Mouse (Mus musculus): Measurements from ENCODE around the gene Stat5b.

Gene Stat5b

DNA sequence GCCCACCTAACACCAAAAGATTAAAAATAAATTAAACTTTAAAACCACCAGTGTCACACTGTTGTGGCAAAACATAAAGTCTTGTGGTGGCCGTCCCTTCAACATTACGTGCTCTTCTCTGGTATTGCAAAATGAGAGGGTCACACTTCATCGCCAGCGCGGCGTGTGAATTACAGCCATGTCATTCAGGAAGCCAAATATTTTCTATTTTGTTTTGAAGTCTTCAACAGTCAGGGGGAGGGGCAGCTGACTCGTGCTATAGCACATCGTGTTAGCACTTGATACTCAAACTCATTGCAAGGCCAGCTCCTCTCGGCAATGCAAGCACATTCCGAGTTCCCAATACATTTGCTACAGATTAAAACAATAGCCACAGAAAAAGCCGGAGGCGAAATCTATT is 9.7 kb downstream of the Stat5b start:
- no peak for DNase-seq (ENCODE audit: low spot score)

- DNase-seq (ENCODE audit: low spot score): no peak
Observed at GRCm38 (mm10) chr11:100839523-100839922, 11.0 kb downstream of the Stat5b start.

DNA sequence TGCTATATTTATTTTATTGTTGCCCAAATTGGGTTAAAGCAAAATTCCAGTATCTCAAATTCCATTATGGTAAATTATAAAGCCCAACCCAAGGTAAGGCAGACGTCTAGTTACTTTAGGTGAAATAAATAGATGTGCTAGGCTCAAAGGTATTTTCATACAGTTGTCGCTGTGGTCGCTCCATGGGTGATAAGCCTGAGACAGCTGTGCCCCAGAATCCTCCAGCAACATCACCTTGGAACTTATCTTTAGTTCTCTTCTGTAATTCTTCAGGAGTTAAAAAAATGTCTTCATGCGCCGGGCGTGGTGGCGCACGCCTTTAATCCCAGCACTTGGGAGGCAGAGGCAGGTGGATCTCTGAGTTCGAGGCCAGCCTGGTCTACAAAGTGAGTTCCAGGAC is 11.6 kb downstream of the Stat5b start:
- no peak for DNase-seq (ENCODE audit: low spot score)

- no peak for DNase-seq (ENCODE audit: low spot score)
Observed at GRCm38 (mm10) chr11:100836923-100837702, 13.4 kb downstream of the Stat5b start.

DNA sequence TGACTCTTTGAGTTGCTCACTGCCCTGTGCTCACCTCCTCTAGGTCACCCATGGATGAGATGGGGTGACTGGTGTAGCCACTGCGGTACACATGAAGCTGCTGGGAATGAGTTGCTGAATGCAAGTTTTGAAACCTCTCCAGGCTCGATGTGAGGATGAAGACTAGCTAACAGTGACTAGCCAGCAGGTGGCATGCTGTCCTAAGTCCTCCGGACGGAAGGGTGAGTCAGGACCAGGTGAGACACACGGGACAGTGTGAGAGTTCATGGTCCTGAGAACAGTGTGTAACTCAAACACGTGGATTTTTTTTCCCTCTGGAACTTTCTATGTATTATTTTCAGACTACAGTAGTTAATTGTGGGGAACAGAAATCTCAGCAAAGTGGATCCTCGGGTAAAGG is 17.1 kb downstream of the Stat5b start:
- DNase-seq (ENCODE audit: low spot score): peak; percentile 48

- no peak for DNase-seq (ENCODE audit: low spot score)
Observed at GRCm38 (mm10) chr11:100831396-100831795, 19.1 kb downstream of the Stat5b start.

DNA sequence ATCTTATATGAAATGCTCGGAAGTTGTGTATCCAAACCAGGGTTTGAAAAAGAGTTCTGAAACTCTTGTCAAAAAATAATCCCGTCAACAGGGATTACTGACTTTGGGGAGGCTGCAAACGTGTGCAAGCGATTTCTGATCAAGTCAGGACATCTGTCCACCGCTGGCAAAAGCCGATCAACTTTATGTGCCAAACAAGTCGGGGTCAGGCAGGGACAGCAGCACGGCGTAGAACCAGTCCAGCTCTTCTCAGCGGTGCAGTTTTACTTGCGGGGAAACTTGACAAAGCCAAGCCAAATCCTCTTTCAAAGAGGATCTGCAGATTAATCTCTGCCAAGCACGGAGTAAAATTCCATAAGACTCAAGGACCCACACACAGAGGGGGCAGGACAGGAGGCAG is 20.8 kb downstream of the Stat5b start:
- DNase-seq (ENCODE audit: low spot score): no peak

DNA sequence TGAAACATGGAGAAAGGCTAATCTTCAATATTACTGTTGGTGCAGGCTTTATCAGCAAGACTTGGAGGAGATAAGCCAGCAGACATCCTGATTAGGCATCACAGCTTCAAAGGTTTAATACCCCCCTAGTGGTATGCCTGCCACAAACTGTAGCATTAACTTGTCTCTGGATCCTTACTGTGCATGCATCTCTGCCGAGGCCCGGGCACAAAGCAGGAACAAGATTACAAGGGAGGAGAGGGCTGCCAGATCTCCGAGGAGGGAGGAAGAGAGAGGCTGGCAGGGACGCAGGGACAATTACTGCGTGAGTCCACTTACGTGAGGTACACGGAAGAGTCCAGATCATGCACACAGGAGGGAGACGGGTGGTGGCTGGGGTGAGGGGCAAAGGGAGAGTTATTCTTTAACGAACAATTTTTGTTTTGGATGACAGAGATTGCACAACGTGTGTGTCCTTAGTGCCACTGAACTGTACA is 21.8 kb downstream of the Stat5b start:
- DNase-seq (ENCODE audit: low spot score): no peak

- no peak for DNase-seq (ENCODE audit: low spot score)
Observed at GRCm38 (mm10) chr11:100826161-100826866, 24.2 kb downstream of the Stat5b start.

DNA sequence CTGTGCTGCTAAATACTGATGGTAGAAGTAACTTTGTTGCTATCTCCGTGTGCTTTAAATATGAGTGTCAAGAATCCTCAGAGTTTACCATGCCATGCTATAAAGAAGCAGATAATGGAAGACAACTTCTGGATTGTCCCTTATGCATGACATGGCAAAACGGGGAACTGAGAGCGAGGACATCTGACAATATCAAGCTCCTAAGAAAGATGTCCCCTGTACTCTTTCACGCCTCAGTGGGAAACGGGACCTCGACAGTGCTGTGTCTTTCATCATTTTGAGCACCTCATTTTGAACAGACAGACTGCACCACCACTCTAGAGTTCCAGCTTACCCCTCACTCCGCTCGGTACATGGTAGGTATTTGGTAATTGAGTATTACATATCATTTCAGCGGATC is 25.1 kb downstream of the Stat5b start:
- DNase-seq (ENCODE audit: low spot score): no peak

GRCm38 (mm10) chr11:100824496-100824895 is 26.0 kb downstream of the Stat5b start:
- no peak for DNase-seq (ENCODE audit: low spot score)

GRCm38 (mm10) chr11:100823543-100824313 is 26.8 kb downstream of the Stat5b start:
- DNase-seq (ENCODE audit: low spot score): no peak

DNA sequence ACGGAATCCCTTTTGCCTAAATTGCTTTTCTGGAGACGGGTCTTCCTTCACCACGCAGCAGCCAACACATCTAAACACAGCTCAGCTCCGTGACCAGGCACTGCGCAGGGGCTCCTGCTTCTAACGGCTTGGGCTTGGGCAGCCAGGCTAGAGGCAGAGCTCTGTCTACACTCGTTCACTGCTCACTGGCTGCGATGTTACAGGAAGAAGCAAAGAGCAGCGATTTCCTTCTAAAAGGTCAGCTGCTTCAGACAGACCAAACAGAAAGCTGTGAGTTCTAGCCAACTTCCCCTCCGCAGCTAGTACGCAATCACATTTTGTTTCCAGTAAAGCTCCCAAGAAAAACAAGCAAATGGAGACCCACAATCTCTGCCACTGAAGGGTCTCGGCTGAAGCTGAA is 28.2 kb downstream of the Stat5b start:
- peak; percentile 35 for DNase-seq (ENCODE audit: low spot score)

GRCm38 (mm10) chr11:100821605-100822220 is 28.8 kb downstream of the Stat5b start:
- DNase-seq (ENCODE audit: low spot score): no peak

DNA sequence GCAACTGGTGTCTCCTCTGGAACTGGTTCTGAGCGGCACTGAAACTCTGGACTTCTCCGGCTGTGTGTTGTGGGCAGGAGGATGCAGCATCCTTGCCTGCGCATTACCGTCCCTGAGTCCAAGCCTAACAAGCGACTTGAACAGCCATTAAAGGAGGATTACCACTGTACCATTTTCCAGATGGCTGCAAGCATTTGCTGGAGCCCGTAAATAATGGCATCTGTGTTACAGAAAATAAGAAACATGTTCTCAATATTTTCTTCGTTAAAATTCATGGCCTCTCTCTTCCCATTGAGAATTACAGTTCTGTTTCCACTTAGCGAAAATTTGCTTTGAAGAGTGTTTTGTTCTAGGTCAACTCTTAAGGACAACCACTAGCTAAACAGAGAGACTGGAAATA is 30.5 kb downstream of the Stat5b start:
- no peak for DNase-seq (ENCODE audit: low spot score)

DNA sequence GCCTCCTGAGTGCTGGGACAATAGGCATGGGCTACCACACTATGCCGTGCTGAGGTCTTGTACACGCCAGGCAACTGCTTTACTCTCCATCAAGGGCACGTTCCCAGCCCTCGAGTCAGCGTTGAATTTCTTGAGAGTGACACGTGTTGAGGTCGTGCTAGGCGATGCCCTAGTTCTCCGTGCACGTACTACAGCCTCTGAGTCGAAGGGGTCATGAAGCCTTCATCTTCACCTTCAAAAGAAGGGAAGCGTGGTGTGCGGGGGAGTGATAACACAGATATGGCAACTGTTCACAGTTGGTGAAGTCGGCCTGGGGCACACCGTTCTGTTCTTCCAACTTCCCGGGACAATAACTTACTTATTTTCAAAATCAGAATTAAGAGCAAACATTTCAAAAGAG is 30.9 kb downstream of the Stat5b start:
- no peak for DNase-seq (ENCODE audit: low spot score)

DNA sequence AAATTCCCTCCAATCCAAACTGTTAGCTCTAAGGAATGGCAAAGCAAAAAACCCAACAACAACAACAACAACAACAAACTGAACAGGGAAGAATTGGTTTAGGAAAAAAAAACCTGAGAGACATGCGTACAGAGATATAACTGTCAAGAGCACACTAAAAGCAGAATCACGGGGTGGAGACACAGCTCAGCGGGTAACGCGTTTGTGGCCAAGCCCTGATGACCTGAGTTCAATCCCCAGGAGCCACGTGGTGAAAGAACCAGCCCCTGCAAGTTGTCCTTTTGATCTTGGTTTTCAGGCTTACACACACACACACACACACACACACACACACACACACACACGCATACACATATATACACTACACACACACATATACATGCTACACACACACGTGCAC is 31.5 kb downstream of the Stat5b start:
- no peak for DNase-seq (ENCODE audit: low spot score)

DNA sequence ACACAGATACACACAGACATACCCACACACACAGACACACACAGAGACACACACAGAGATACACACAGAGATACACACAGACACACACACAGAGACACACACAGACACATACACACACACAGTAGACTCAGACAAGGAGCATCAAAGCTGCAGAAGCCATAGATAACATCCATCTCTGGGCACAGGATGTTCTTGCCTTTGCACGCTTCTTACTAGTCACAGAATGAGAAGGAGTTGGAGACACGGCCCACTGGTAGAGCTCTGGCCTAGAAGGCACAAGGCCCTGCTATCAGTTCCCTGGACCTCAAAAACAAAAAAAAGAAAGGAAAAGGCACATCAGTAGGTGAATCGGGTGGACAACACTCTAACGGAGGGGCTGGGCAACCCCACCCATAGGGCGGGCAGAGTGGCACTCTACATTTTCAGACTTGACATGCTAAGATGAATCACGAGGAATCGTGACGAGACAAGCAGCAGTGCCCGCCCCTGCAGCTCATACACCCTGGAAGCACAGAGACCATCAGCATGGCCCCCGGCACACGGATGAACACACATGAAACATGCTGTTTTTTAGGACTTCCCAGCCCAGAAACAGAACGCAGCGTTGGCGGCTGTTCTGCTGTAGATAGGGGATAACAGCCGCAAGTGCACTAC is 32.0 kb downstream of the Stat5b start:
- no peak for DNase-seq (ENCODE audit: low spot score)

DNA sequence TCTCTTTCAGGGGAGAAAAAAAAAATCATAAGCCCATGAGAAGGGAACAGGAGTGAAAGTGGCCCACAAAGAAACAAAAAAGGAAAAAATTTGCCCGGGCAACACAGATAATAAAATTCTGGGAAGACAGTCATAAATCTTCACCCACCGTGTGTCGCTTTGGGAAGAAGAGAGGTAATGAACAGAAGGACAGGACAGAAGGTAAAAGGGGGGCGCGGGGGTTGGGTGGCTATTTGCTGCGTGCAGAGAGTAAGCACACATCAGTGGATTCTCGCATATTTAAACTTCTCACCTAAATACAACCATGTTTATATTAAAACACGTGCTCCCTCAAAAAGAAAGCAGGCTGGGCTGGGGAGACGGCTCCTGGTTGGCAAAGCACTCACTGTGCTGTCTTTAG is 33.2 kb downstream of the Stat5b start:
- DNase-seq (ENCODE audit: low spot score): no peak

GRCm38 (mm10) chr11:100816801-100817200 is 33.7 kb downstream of the Stat5b start:
- DNase-seq (ENCODE audit: low spot score): no peak

DNA sequence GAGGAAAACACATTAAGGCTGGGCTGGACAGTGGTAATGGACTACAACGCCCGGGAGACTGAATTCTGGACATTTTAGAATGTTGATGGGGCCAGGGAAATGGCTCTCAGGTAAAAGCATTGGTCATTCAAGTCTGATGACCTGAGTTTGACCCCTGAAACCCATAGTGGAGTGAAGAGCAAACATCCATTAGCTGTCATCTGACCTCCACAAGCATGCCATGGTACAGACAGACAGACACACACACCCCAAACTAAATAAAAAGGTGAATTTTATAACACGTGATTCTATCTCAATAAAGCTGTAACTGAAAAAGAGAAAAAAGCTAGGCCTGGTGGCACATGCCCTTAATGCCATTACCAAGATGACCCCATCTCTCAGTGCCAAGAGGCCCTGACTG is 34.2 kb downstream of the Stat5b start:
- DNase-seq (ENCODE audit: low spot score): no peak

- DNase-seq (ENCODE audit: low spot score): peak; percentile 75
Observed at GRCm38 (mm10) chr11:100814498-100814897, 36.0 kb downstream of the Stat5b start.

Measured in urinary bladder, postnatal 14 days (tissue).